Mouse (Mus musculus) adrenal gland, postnatal 14 days (tissue): ENCODE measurements around the gene Obscn. TPM values are rescaled to one million over a fixed set of nuclear protein-coding genes. Genes with fewer than 3 reads are reported as not detected.

Source experiments
- microRNA-seq, 2 experiments: library from miRNA; unstranded; fragments of <30 nt; microRNA quantifications; one replicate each; pipeline ENCODE4 v1.2.0; 2021
- total RNA-seq: library from RNA; stranded (reverse); gene quantifications from 2 replicates; pipeline ENCODE4 v1.2.3, GENCODE M21; 2021

Gene Obscn
- total RNA-seq, 1 experiment from 2014 or later = 1.1 TPM

Small RNA genes lying within 50 kb of the gene (microRNA-seq; reads per million reads assigned to microRNA genes)
- 0 reads per million in 2 experiments for gene Gm44313

Other genes with a start within 250 kb of the Obscn start
- 5.2 and 6.0 TPM in 2 replicates for gene Zfp39, start 232.2 kb downstream of the Obscn start, total RNA-seq
- 0.26 and 3.4 TPM in 2 replicates for gene Btnl10, start 218.5 kb downstream of the Obscn start, total RNA-seq
- gene Rnf187, start 197.5 kb downstream of the Obscn start, total RNA-seq = 147 and 153 TPM in 2 replicates
- gene Hist3h2ba, start 187.5 kb downstream of the Obscn start, total RNA-seq = 16.4 and 23.5 TPM in 2 replicates
- 24.4 and 26.8 TPM in 2 replicates for gene Hist3h2a, start 181.7 kb downstream of the Obscn start, total RNA-seq
- gene Trim17, start 181.7 kb downstream of the Obscn start, total RNA-seq = 0.11 TPM in 1 of 2 replicates, not detected in the other
- 25.5 and 29.9 TPM in 2 replicates for gene Trim11, start 158.3 kb downstream of the Obscn start, total RNA-seq
- 18.3 and 19.4 TPM in 2 replicates for gene Iba57, start 27.3 kb upstream of the Obscn start, total RNA-seq
- 0.30 and 0.56 TPM in 2 replicates for gene Gjc2, start 46.8 kb upstream of the Obscn start, total RNA-seq
- 69.1 and 71.8 TPM in 2 replicates for gene Guk1, start 55.8 kb upstream of the Obscn start, total RNA-seq
- gene Mrpl55, start 66.1 kb upstream of the Obscn start, total RNA-seq = 68.3 and 69.2 TPM in 2 replicates
- 27.1 and 29.1 TPM in 2 replicates for gene 2310033P09Rik, start 71.9 kb upstream of the Obscn start, total RNA-seq
- gene Arf1, start 91.9 kb upstream of the Obscn start, total RNA-seq = 354 and 382 TPM in 2 replicates
- not detected in 2 replicates for gene Wnt3a, start 154.3 kb upstream of the Obscn start, total RNA-seq
- gene Wnt9a, start 170.5 kb upstream of the Obscn start, total RNA-seq = 0.98 and 1.1 TPM in 2 replicates
- not detected in 2 replicates for gene Prss38, start 239.3 kb upstream of the Obscn start, total RNA-seq